Mouse (Mus musculus) NIH3T3 (cell line): ENCODE results near the gene Trappc13.
A peak's percentile ranks its signal among the peaks of the same experiment; 100 is the strongest.
"Not testable (repeated sequence)": the region's sequence is repeated elsewhere in the genome, so short reads cannot be mapped to it uniquely, and the experiment has no call there.

Source experiments
- DNase-seq: peaks from one replicate; pipeline ENCODE4 v3.0.0-alpha.2; 2012; ENCODE audit warnings: low read depth

Gene Trappc13

DNA sequence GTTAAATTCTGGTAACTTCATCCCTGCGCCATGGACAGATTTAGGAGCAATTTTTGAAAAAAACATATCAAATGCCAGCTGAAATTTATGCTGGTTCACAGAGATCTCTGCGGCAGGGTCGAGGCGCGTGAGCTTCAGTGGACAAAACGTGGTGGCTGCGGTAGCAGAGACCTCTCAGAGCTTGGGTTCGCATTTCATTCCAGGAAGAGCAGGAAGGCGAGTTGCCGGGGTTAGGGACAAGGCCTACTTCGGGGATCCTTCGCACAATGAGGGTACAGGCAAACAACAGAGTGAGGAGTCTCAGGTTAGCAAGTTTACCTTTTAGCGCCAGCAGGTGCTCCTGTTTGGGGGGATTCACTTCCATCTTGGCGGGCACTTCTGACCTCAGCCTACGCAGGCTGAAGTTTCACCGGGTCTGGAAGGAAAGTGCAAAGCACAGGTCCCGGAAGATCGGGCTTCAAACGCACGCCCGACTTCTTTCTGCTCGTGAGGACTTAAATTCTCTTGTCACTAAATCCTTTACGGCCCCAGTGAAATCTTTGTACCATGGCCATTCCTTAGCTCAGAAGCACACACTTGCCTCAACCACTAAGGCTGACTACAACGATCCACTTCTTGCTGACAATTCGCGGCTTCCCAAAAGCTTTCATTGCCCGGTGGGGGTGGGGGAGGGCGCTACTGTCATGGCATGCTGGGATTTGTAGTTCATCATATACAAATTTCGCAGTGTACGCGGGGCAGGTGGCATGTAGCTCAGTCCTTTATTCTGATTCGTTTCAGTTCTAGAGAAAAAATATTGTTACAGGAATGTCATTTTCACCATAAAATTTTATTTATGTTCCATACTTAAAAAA is at the start of gene Trappc13:
Gene Trappc13, minus strand, starts transcription at position 674 of the 854 bp plus-strand sequence.
- DNase-seq: peak; percentile 87

GRCm38 (mm10) chr13:104227478-104227877 is 49.2 kb upstream of the Trappc13 start:
- no peak for DNase-seq

DNA sequence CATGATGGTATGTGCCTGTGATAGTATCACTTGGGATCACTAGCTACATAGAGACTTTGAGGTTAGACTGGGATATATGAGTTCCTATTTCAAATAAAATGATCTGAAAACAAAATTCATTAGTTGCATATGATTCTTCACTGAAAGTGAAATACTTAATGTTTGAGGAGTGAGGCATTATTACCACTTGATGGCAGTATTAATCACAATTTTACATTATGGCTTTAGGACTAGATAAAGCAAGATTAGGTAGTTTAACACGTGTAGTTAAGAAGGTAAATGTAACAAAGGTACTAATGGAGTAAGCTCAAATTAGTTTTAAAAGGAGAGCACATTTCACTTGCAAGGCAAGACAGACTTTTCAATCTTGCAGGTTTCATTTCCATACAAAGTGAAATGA is 26.0 kb upstream of the Trappc13 start:
- peak; percentile 10 for DNase-seq

- DNase-seq: not testable (repeated sequence)
These were observed 17.6 kb upstream of the Trappc13 start for GRCm38 (mm10) chr13:104195891-104196290.

GRCm38 (mm10) chr13:104187357-104187756 is 9.1 kb upstream of the Trappc13 start:
- DNase-seq: no peak

DNA sequence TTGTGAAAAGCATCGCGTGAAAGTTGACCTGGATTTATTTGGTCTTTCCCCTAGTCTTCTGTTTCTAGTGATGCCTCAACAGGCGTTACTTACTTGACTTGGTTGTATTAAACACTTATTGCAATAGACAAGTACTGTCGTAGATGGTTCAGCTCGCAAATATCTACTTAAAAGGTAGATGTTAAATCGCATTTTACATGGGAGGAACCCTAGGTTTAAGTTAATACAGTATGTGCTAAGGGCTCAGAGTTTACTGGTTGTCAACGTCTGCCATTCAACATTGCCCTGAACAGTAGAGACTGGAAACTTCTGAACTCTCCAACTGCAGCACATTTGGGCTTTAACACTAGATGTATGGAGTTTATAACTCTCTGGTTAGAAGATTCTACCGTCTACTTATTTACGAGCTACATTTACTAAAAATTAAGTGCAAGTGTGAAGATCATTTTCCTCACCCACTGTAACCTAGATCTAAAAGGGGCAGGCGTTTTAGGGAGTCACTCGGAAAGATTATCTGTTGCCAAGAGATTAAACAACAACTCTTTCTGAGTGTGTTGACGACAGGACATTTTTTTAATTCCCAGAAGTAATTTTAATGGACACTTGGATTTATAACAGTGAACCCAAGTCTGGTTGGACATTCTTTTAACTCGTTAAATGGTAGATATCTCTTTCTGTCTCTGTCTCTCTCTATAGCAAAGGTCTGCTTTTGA is 1.1 kb upstream of the Trappc13 start:
- no peak for DNase-seq

GRCm38 (mm10) chr13:104178650-104179121 is 417 bp upstream of the Trappc13 start, which contains the start of gene Trim23:
Gene Trim23, plus strand, starts transcription at chr13:104178797.
- peak; percentile 99 for DNase-seq

- no peak for DNase-seq
These were observed 1.4 kb downstream of the Trappc13 start for GRCm38 (mm10) chr13:104176874-104177273.

DNA sequence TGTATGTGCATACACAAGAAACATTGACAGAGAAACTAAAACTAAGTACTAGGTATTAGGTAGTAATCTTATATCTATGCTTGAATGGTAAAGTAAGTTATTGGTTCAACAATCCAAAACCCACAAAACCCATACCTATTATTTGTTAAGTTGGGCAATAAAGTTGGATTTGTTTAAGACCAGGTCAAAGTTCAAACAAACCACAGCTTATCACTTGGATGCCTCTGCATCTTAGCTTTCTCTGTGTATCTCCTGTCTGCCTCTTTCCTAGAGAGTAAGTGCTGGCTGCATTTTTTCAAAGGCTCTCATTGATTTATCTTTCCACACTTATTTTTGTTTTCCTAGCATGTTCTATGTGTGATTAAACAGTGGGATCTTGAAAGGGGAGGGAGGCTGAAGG is 5.8 kb downstream of the Trappc13 start:
- DNase-seq: no peak

GRCm38 (mm10) chr13:104171711-104172110 is 6.6 kb downstream of the Trappc13 start:
- DNase-seq: no peak

- DNase-seq: peak; percentile 62
These were observed 22.6 kb downstream of the Trappc13 start for GRCm38 (mm10) chr13:104155686-104156085.

- no peak for DNase-seq
These were observed 23.2 kb downstream of the Trappc13 start for GRCm38 (mm10) chr13:104155106-104155505.

DNA sequence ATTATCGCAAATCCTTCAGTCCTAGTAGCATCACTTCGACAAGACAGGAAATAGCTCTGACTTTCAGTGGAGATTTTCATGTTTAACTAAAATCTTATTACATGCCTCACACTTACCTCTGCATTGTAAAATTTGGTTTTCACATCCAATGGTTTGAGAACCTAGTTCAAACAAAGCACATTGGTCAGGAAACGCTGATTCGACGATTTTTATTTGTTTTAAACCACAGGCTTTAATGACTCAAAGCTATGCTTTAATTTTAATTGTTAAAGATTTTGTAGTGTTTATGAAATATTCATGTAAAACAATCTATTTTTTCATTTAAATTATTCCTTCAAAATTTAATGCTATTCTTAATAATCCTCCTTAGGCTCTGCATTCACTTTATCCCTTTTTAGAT is 24.1 kb downstream of the Trappc13 start:
- DNase-seq: no peak

- no peak for DNase-seq
These were observed 32.6 kb downstream of the Trappc13 start for GRCm38 (mm10) chr13:104145646-104146045.

DNA sequence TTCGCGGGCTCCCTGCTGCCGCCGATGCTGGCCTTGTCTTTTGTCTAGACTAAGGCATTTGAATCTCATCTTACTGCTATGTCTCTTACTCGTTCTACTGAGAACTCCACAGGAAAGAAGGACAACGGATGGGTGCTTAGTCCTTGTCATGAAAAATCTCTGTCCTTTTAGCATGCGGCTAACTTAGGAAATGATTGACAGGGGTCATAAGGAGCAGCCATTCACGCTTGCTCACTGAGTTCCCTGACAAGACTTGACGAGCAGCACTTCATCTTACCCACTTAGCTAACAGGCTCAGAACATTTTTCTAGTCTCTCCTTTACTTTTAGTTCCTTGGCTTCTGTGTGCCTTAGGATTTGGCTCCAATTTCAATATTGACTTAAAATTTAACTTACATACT is 33.4 kb downstream of the Trappc13 start:
- DNase-seq: no peak

DNA sequence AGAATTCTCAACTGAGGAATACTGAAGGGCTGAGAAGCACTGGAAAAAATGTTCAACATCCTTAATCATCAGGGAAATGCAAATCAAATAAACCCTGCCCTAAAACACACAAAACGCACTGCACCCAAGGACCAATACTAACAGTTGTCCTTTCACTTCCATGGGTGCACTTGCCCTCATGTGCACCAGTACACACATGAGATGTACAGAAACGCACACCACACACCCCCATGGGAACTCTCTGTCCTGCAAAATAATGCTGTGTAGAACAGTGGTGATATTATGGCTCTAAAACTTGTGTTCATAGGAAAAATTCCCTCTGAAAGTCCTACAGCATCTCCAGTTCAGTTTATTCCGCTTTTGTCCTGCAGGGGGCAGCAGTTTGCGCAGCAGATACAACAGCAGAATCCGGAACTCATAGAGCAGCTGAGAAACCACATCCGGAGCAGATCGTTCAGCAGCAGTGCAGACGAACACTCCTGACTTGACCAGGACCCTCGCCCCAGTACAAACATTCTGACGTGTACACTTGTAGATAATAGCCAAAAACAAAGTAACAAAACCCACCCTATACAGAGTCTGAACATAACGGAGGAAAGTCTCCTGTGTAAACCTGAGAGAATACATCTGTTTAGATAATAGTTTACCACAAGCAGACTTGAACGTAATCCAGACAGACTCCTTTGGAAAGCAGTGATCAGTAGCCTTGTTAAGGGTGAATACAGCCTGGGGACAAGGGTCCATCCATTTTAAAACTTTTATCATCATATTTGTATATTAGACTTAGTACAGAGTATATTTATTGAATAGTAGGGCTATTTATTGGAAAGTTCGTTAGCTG is 38.7 kb downstream of the Trappc13 start:
- peak; percentile 83 for DNase-seq

DNA sequence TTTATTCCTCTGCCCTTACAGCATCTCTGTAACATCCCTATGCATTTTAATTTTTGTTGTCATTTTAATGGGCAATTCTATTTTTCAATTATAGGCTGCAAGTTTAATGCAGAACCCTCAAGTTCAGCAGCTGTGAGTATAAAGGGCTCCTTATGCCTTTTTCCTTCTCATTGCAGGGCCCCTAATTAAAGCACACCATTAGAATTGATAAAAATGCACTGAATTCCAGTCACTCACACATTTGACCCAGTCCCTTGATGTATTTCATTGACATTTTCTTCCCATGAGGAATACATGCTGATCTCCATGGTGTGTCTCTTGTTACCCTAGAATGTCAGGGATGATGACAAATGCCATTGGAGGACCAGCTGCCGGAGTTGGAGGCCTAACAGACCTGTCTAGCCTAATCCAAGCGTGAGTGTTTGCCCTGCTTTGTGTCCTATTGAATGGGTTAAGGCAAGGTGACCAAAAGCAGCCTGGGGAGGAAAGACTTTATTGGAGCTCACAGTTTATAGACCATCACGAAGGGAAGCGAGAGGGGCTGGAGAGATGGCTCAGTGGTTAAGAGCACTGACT is 43.7 kb downstream of the Trappc13 start:
- DNase-seq: no peak

GRCm38 (mm10) chr13:104132561-104132960 is 45.7 kb downstream of the Trappc13 start:
- DNase-seq: no peak

GRCm38 (mm10) chr13:104123662-104124381 is 54.4 kb downstream of the Trappc13 start:
- no peak for DNase-seq

GRCm38 (mm10) chr13:104122078-104122840 is 56.0 kb downstream of the Trappc13 start:
- DNase-seq: no peak
